Mouse (Mus musculus) myocyte (in vitro differentiated cells): ENCODE measurements around the gene Olfr1362. TPM values are rescaled to one million over a fixed set of nuclear protein-coding genes. Genes with fewer than 3 reads are reported as not detected.

Source experiments
- H3K27me3 ChIP-seq: one replicate; pipeline ENCODE4 v1.6.1; 2011; ENCODE audit not compliant: control insufficient read depth, insufficient read depth, insufficient read length
- H3K36me3 ChIP-seq: one replicate; pipeline ENCODE4 v1.6.1; 2011; ENCODE audit not compliant: control insufficient read depth, insufficient read depth
- H3K4me2 ChIP-seq: one replicate; pipeline ENCODE4 v1.6.1; 2011; ENCODE audit warnings: low read depth, control low read depth
- H3K4me3 ChIP-seq: one replicate; pipeline ENCODE4 v1.5.1; 2011; ENCODE audit warnings: mild to moderate bottlenecking, control low read depth, moderate library complexity
- H3K79me2 ChIP-seq: one replicate; pipeline ENCODE4 v1.6.1; 2011; ENCODE audit not compliant: control insufficient read depth, insufficient read depth
- H3ac ChIP-seq: one replicate; pipeline ENCODE4 v1.6.1; 2011; ENCODE audit not compliant: control insufficient read depth, insufficient read length
- CEBPB ChIP-seq: IDR thresholded peaks from 2 replicates; pipeline ENCODE4 v1.6.1; 2011; ENCODE audit warnings: mild to moderate bottlenecking, moderate library complexity; ENCODE audit not compliant: poor library complexity, insufficient read depth, severe bottlenecking
- E2F4 ChIP-seq: IDR thresholded peaks from one replicate; pipeline ENCODE4 v1.6.1; 2011; ENCODE audit warnings: mild to moderate bottlenecking, control low read depth, moderate library complexity; ENCODE audit not compliant: insufficient read depth
- MAX ChIP-seq: IDR thresholded peaks from one replicate; pipeline ENCODE4 v1.6.1; 2011; ENCODE audit warnings: low read depth, mild to moderate bottlenecking, control low read depth
- MYOD1 ChIP-seq, 3 experiments: IDR thresholded peaks; one replicate each; pipeline ENCODE4 v1.6.1; 2011; ENCODE audit warnings: control low read depth in 2 of 3, low read depth in 2 of 3, mild to moderate bottlenecking in 2 of 3, moderate library complexity in 1 of 3; ENCODE audit not compliant: insufficient read length in 2 of 3, control insufficient read depth in 1 of 3
- MYOG ChIP-seq, 3 experiments: IDR thresholded peaks; one replicate each; pipeline ENCODE4 v1.6.1; 2011; ENCODE audit warnings: control low read depth in 2 of 3, low read depth in 2 of 3, mild to moderate bottlenecking in 2 of 3; ENCODE audit not compliant: insufficient read length in 2 of 3, control insufficient read depth in 1 of 3, insufficient read depth in 1 of 3
- POLR2A ChIP-seq: IDR thresholded peaks from one replicate; pipeline ENCODE4 v1.6.1; 2011; ENCODE audit warnings: low read depth, mild to moderate bottlenecking, control low read depth, moderate library complexity; ENCODE audit not compliant: insufficient read length
- POLR2AphosphoS2 ChIP-seq: IDR thresholded peaks from one replicate; pipeline ENCODE4 v1.6.1; 2011; ENCODE audit warnings: low read depth, control low read depth; ENCODE audit not compliant: insufficient read length
- REST ChIP-seq: IDR thresholded peaks from one replicate; pipeline ENCODE4 v1.6.1; 2011; ENCODE audit warnings: mild to moderate bottlenecking, control low read depth, moderate library complexity; ENCODE audit not compliant: insufficient read depth, insufficient read length
- SRF ChIP-seq: IDR thresholded peaks from one replicate; pipeline ENCODE4 v1.6.1; 2011; ENCODE audit warnings: low read depth; ENCODE audit not compliant: control insufficient read depth, insufficient read length
- TCF12 ChIP-seq: IDR thresholded peaks from one replicate; pipeline ENCODE4 v1.6.1; 2011; ENCODE audit warnings: mild to moderate bottlenecking, control low read depth; ENCODE audit not compliant: poor library complexity, insufficient read depth, severe bottlenecking
- TCF3 ChIP-seq: IDR thresholded peaks from one replicate; pipeline ENCODE4 v1.6.1; 2011; ENCODE audit warnings: low read depth, control low read depth; ENCODE audit not compliant: insufficient read length
- USF1 ChIP-seq: IDR thresholded peaks from one replicate; pipeline ENCODE4 v1.6.1; 2011; ENCODE audit warnings: low read depth, mild to moderate bottlenecking, control low read depth, moderate library complexity
- polyA plus RNA-seq: library from polyadenylated mRNA; unstranded; fragments of >200 nt; fragmentation: generic; extraction: Trizol; gene quantifications from one replicate; pipeline ENCODE4 v1.2.1, GENCODE M21; 2012; ENCODE audit warnings: missing spikeins

The Olfr1362 gene
- not detected for polyA plus RNA-seq

DNA sequence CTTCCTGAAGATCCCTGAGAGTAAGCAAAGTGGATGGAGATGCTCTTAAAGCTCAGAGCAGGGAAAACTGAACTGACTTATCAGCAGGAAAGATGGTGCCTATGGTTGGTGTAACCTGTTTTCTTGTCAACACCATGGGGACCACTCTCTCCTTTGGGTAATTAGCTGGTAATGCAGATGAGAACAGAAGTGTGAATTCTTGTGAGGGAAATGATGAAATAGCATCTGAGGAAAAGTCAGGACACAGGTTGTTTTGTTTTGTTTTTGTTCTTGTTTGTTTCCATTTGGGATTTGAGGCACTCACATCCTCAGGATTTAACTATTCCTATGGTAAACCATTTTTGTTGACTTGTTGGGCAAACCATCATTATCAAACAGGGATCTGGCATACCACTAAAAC is at the start of gene Olfr1362:
Gene Olfr1362 (minus strand): TSS at position 101 of the 400 bp plus-strand sequence.
- H3K4me2 ChIP-seq, result no peak within 1 kb of the TSS
- H3K36me3 ChIP-seq, result no peaks in the 10 kb centered on the region
- TF ChIP-seq TCF3, result no peak
- TF ChIP-seq E2F4, result no peak
- no peak for TF ChIP-seq MYOG (IDR thresholded peaks at IDR 0.05; ENCODE audit: control insufficient read depth in 1 of 3, insufficient read depth in 1 of 3, insufficient read length in 2 of 3, low read depth in 2 of 3)
- no peak for TF ChIP-seq MAX
- no peak for TF ChIP-seq USF1
- no peak for TF ChIP-seq SRF
- no peak for TF ChIP-seq CEBPB
- TF ChIP-seq REST, result no peak
- TF ChIP-seq MYOD1 (IDR thresholded peaks at IDR 0.05; ENCODE audit: control insufficient read depth in 1 of 3, insufficient read length in 2 of 3, low read depth in 2 of 3), result no peak
- no peak within 1 kb of the TSS for H3ac ChIP-seq
- no peaks in the 10 kb centered on the region for H3K27me3 ChIP-seq
- no peak within 1 kb of the TSS for H3K4me3 ChIP-seq
- H3K79me2 ChIP-seq, result no peaks in the 10 kb centered on the region

GRCm38 (mm10) chr13:21663286-21663685 is 49.5 kb upstream of the Olfr1362 start, which contains the start of gene Olfr1361:
Olfr1361 (minus strand) TSS chr13:21663386.
- Histone ChIP-seq H3K36me3 (no peaks in the 10 kb centered on the region), H3K27me3 (no peaks in the 10 kb centered on the region), H3K4me2 (no peak within 1 kb of the TSS), H3ac (no peak within 1 kb of the TSS), H3K79me2 (no peaks in the 10 kb centered on the region), H3K4me3 (no peak within 1 kb of the TSS)
- TF ChIP-seq USF1, result no peak
- no peak for TF ChIP-seq POLR2A
- TF ChIP-seq MYOD1 (IDR thresholded peaks at IDR 0.05; ENCODE audit: control insufficient read depth in 1 of 3, insufficient read length in 2 of 3, low read depth in 2 of 3), result no peak
- TF ChIP-seq TCF12, result no peak
- TF ChIP-seq MYOG (IDR thresholded peaks at IDR 0.05; ENCODE audit: control insufficient read depth in 1 of 3, insufficient read depth in 1 of 3, insufficient read length in 2 of 3, low read depth in 2 of 3), result no peak
- no peak for TF ChIP-seq MAX
- no peak for TF ChIP-seq REST
- no peak for TF ChIP-seq POLR2AphosphoS2
- no peak for TF ChIP-seq SRF
- TF ChIP-seq E2F4, result no peak

DNA sequence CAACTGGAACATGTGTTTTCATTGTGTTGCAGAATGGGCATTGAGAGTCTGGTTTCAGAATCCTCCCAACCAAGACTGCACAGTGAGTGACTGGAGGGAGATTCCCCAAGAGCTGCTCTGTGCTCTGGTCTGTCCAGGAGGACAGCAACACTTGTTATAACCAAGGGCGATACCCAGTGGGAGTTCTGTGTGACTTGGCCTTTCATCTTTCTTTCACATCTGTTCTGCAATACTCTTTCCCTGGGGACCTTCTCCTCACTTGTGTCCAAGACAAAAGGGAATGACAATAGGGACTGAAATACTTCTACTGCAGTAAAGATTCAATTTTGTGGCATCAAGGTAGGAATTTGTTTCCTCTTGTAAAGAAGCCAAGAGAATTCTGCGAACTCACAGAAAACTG is 28.6 kb upstream of the Olfr1362 start, which contains the start of gene Olfr11:
Gene Olfr11 (minus strand): TSS at position 101 of the 400 bp plus-strand sequence.
- no peaks in the 10 kb centered on the region for H3K27me3 ChIP-seq
- no peaks in the 10 kb centered on the region for H3K36me3 ChIP-seq
- TF ChIP-seq TCF12, result no peak
- no peak for TF ChIP-seq E2F4
- no peak for TF ChIP-seq USF1
- TF ChIP-seq MAX, result no peak
- TF ChIP-seq CEBPB, result no peak
- TF ChIP-seq POLR2AphosphoS2, result no peak
- no peak for TF ChIP-seq MYOD1 (IDR thresholded peaks at IDR 0.05; ENCODE audit: control insufficient read depth in 1 of 3, insufficient read length in 2 of 3, low read depth in 2 of 3)
- no peak for TF ChIP-seq MYOG (IDR thresholded peaks at IDR 0.05; ENCODE audit: control insufficient read depth in 1 of 3, insufficient read depth in 1 of 3, insufficient read length in 2 of 3, low read depth in 2 of 3)
- no peak for TF ChIP-seq REST
- TF ChIP-seq SRF, result no peak
- no peak for TF ChIP-seq TCF3
- no peak for TF ChIP-seq POLR2A
- H3K79me2 ChIP-seq, result no peaks in the 10 kb centered on the region
- H3K4me3 ChIP-seq, result no peak within 1 kb of the TSS
- H3ac ChIP-seq, result no peak within 1 kb of the TSS
- H3K4me2 ChIP-seq, result no peak within 1 kb of the TSS

DNA sequence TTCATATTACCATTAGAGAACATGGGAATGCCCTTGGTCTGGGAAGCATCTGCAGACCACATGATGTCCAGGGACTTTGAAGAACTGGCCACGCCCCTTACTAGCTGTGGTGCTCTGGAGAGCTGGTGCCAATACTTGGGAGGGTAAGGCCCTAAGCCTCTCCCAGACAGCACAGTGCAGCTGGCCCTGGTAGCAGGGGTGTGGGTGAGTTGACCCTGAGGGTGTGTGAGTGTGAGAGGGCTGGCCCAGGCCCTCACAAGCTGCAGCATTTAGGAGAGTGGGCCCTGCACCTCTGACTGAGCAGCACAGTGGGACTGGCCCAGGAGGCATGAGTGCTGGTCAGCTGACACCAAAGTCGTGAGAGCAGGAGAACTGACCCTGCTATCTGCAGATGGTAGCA is 22.2 kb downstream of the Olfr1362 start:
- H3K79me2 ChIP-seq, result no peaks in the 10 kb centered on the region
- H3ac ChIP-seq, result no peak overlapping the region
- TF ChIP-seq MYOD1 (IDR thresholded peaks at IDR 0.05; ENCODE audit: control insufficient read depth in 1 of 3, insufficient read length in 2 of 3, low read depth in 2 of 3), result no peak
- no peak for TF ChIP-seq MYOG (IDR thresholded peaks at IDR 0.05; ENCODE audit: control insufficient read depth in 1 of 3, insufficient read depth in 1 of 3, insufficient read length in 2 of 3, low read depth in 2 of 3)
- TF ChIP-seq CEBPB, result no peak
- TF ChIP-seq TCF3, result no peak
- no peak for TF ChIP-seq USF1
- no peak for TF ChIP-seq SRF
- TF ChIP-seq POLR2AphosphoS2, result no peak
- TF ChIP-seq POLR2A, result no peak
- H3K36me3 ChIP-seq, result no peaks in the 10 kb centered on the region
- no peak overlapping the region for H3K4me2 ChIP-seq
- no peak overlapping the region for H3K4me3 ChIP-seq
- H3K27me3 ChIP-seq, result no peaks in the 10 kb centered on the region

- no peaks in the 10 kb centered on the region for H3K36me3 ChIP-seq
- no peak within 1 kb of the TSS for H3K4me3 ChIP-seq
- no peaks in the 10 kb centered on the region for H3K79me2 ChIP-seq
- no peaks in the 10 kb centered on the region for H3K27me3 ChIP-seq
- TF ChIP-seq REST (no peak), MYOG (IDR thresholded peaks at IDR 0.05; ENCODE audit: control insufficient read depth in 1 of 3, insufficient read depth in 1 of 3, insufficient read length in 2 of 3, low read depth in 2 of 3) (no peak), POLR2AphosphoS2 (no peak), TCF3 (no peak), POLR2A (no peak), USF1 (no peak), E2F4 (no peak), MAX (no peak), MYOD1 (IDR thresholded peaks at IDR 0.05; ENCODE audit: control insufficient read depth in 1 of 3, insufficient read length in 2 of 3, low read depth in 2 of 3) (no peak), TCF12 (no peak), SRF (no peak)
- H3K4me2 ChIP-seq, result no peak within 1 kb of the TSS
- H3ac ChIP-seq, result no peak within 1 kb of the TSS
Observed at GRCm38 (mm10) chr13:21581659-21582058, 32.2 kb downstream of the Olfr1362 start, which contains the start of gene Olfr1364. Olfr1364 (minus strand) TSS chr13:21581759.
